Comparison of ENCODE assay signal across 20 mouse cellular contexts in genomic region chr8:122618660-122619378, GRCm38 (mm10). TPM values are rescaled to one million over a fixed set of nuclear protein-coding genes. Genes with fewer than 3 reads are reported as not detected.
DNase-seq lines count a peak whose midpoint lies in the region; ATAC-seq lines count a peak whose summit lies in the region.
"Had no signal": no experiment of that assay in that cellular context is flagged by ENCODE, and none has a peak within 500 bp of the region (broad histone marks: within the 10 kb centered on the region; RNA-seq: fewer than 3 reads in every experiment).

No protein-coding gene starts in this region.

- H3K27ac ChIP-seq in neural tube, embryonic 13.5 days (replicated peaks), result no peak overlapping the region
- H3K27ac ChIP-seq in neural tube, embryonic 15.5 days (replicated peaks), result no peak overlapping the region
- peak overlapping the region; percentile 71 for H3K27ac ChIP-seq in embryonic facial prominence, embryonic 10.5 days (replicated peaks)
- peak overlapping the region; percentile 86 for H3K27ac ChIP-seq in liver, embryonic 12.5 days
- H3K27ac ChIP-seq: heart, embryonic 15.5 days; hindbrain, embryonic 14.5 days; intestine, embryonic 15.5 days; lung, embryonic 15.5 days; macrophage; midbrain, embryonic 15.5 days had no signal

- no peak for DNase-seq in embryonic facial prominence, embryonic 10.5 days (ENCODE audit: low spot score)
- DNase-seq in spleen, postnatal 36 days (ENCODE audit: low spot score in 2 of 2), result peak; percentile 28 to 56
- DNase-seq in layer of hippocampus, postnatal 36 days, result no peak
- no peak for DNase-seq in right cerebral cortex, adult 18-20 months

- 0 out of 2 replicates have a peak overlapping the region, but pooled peaks have one; percentile 13 for H3K9ac ChIP-seq in neural tube, embryonic 13.5 days
- no peak overlapping the region for H3K9ac ChIP-seq in neural tube, embryonic 15.5 days (replicated peaks)
- peak overlapping the region; percentile 56 for H3K9ac ChIP-seq in liver, embryonic 12.5 days
- H3K9ac ChIP-seq: forebrain, postnatal 0 days; heart, embryonic 15.5 days; hindbrain, embryonic 14.5 days; intestine, embryonic 15.5 days; kidney, embryonic 15.5 days; lung, embryonic 15.5 days; midbrain, embryonic 15.5 days had no signal

- no peak overlapping the region for H3K4me2 ChIP-seq in neural tube, embryonic 13.5 days
- H3K4me2 ChIP-seq in neural tube, embryonic 15.5 days, result no peak overlapping the region
- H3K4me2 ChIP-seq in liver, embryonic 12.5 days, result peak overlapping the region; percentile 50
- H3K4me2 ChIP-seq: heart, embryonic 15.5 days; hindbrain, embryonic 14.5 days; kidney, embryonic 15.5 days; lung, embryonic 15.5 days; midbrain, embryonic 15.5 days had no signal

- peaks cover 24% of the 10 kb centered on the region for H3K4me1 ChIP-seq in neural tube, embryonic 13.5 days (replicated peaks)
- peaks cover 8% of the 10 kb centered on the region for H3K4me1 ChIP-seq in neural tube, embryonic 15.5 days
- H3K4me1 ChIP-seq in embryonic facial prominence, embryonic 10.5 days, result peaks cover 60% of the 10 kb centered on the region
- H3K4me1 ChIP-seq in liver, embryonic 12.5 days, result peaks cover 28% of the 10 kb centered on the region

- H3K27me3 ChIP-seq in neural tube, embryonic 13.5 days, result no peaks in the 10 kb centered on the region
- H3K27me3 ChIP-seq in neural tube, embryonic 15.5 days (replicated peaks), result no peaks in the 10 kb centered on the region
- H3K27me3 ChIP-seq in embryonic facial prominence, embryonic 10.5 days (replicated peaks; ENCODE audit: low read depth, poor library complexity, severe bottlenecking), result 0 out of 2 replicates have a peak, but pooled peaks cover 4% of the 10 kb centered on the region
- peaks cover 14% of the 10 kb centered on the region for H3K27me3 ChIP-seq in liver, embryonic 12.5 days (replicated peaks)
- H3K27me3 ChIP-seq: heart, embryonic 15.5 days; intestine, embryonic 15.5 days; kidney, embryonic 15.5 days; lung, embryonic 15.5 days; midbrain, embryonic 15.5 days had no signal

- H3K4me3 ChIP-seq in neural tube, embryonic 13.5 days, result no peak overlapping the region
- no peak overlapping the region for H3K4me3 ChIP-seq in neural tube, embryonic 15.5 days (replicated peaks)
- no peak overlapping the region for H3K4me3 ChIP-seq in embryonic facial prominence, embryonic 10.5 days
- no peak overlapping the region for H3K4me3 ChIP-seq in liver, embryonic 12.5 days
- H3K4me3 ChIP-seq: heart, embryonic 15.5 days; intestine, embryonic 15.5 days; kidney, embryonic 15.5 days; lung, embryonic 15.5 days; midbrain, embryonic 15.5 days had no signal

- ATAC-seq in neural tube, embryonic 13.5 days (ENCODE audit: low read depth), result no peak
- no peak for ATAC-seq in neural tube, embryonic 15.5 days (ENCODE audit: low FRiP score)
- peak; percentile 95 for ATAC-seq in liver, embryonic 12.5 days

- peaks cover 6% of the 10 kb centered on the region; the same call in 1 of the 2 replicates for H3K36me3 ChIP-seq in neural tube, embryonic 13.5 days
- peaks cover 6% of the 10 kb centered on the region; the same call in 1 of the 2 replicates for H3K36me3 ChIP-seq in neural tube, embryonic 15.5 days
- H3K36me3 ChIP-seq in embryonic facial prominence, embryonic 10.5 days (replicated peaks), result peaks cover 12% of the 10 kb centered on the region
- peaks cover 15% of the 10 kb centered on the region; the same call in 1 of the 2 replicates for H3K36me3 ChIP-seq in liver, embryonic 12.5 days
- H3K36me3 ChIP-seq: intestine, embryonic 15.5 days; midbrain, embryonic 15.5 days had no signal

- 79% methylated on average over 6 of the region's 6 CpGs for WGBS in neural tube, embryonic 13.5 days
- 84% methylated on average over 6 of the region's 6 CpGs for WGBS in neural tube, embryonic 15.5 days
- WGBS in embryonic facial prominence, embryonic 10.5 days, result 74% methylated on average over 6 of the region's 6 CpGs
- WGBS in liver, embryonic 12.5 days (ENCODE audit: insufficient replicate concordance), result 24% methylated on average over 6 of the region's 6 CpGs

- no peaks in the 10 kb centered on the region for H3K9me3 ChIP-seq in neural tube, embryonic 13.5 days
- H3K9me3 ChIP-seq in neural tube, embryonic 15.5 days (replicated peaks), result no peaks in the 10 kb centered on the region
- H3K9me3 ChIP-seq in embryonic facial prominence, embryonic 10.5 days, result no peaks in the 10 kb centered on the region
- no peaks in the 10 kb centered on the region for H3K9me3 ChIP-seq in liver, embryonic 12.5 days (replicated peaks)
- H3K9me3 ChIP-seq: heart, embryonic 15.5 days; intestine, embryonic 15.5 days; kidney, embryonic 15.5 days; lung, embryonic 15.5 days; midbrain, embryonic 15.5 days had no signal

RNA-seq across cellular contexts. Expression of gene Pabpn1l, which starts 3.7 kb away (rescaled TPM):
- polyA plus RNA-seq in neural tube, embryonic 13.5 days (2015; fragmentation: Nextera tagmentation; extraction: Ambion mirVana), result not detected in 2 replicates
- 0.14 TPM in 1 of 2 replicates, not detected in the other for polyA plus RNA-seq in neural tube, embryonic 15.5 days (2015; fragmentation: Nextera tagmentation; extraction: Ambion mirVana)
- polyA plus RNA-seq in embryonic facial prominence, embryonic 10.5 days (2016; fragmentation: Nextera tagmentation; extraction: Ambion mirVana), result 0.30 TPM in 1 of 2 replicates, not detected in the other
- polyA plus RNA-seq in liver, embryonic 12.5 days (2016; fragmentation: Nextera tagmentation; extraction: Ambion mirVana), result not detected in 2 replicates
- under 1 TPM in 1 of 2 experiments, not detected in 1; 0.35 TPM for total RNA-seq in layer of hippocampus, postnatal 36 days (2021)
- total RNA-seq: adrenal gland, postnatal 36 days; forebrain, postnatal 0 days; left cerebral cortex, postnatal 4 days had no signal
- polyA plus RNA-seq: C2C12; forebrain, postnatal 0 days; heart, embryonic 15.5 days; hindbrain, embryonic 14.5 days; intestine, embryonic 15.5 days; lung, embryonic 15.5 days; macrophage; midbrain, embryonic 15.5 days; testis, adult 2 months; urinary bladder, adult 2 months had no signal

RNA-seq across cellular contexts. Expression of gene Trappc2l, which starts 7.4 kb away (rescaled TPM):
- polyA plus RNA-seq in neural tube, embryonic 13.5 days (2015; fragmentation: Nextera tagmentation; extraction: Ambion mirVana), result 84.7 and 101 TPM in 2 replicates
- 103 and 113 TPM in 2 replicates for polyA plus RNA-seq in neural tube, embryonic 15.5 days (2015; fragmentation: Nextera tagmentation; extraction: Ambion mirVana)
- 49.6 and 54.9 TPM in 2 replicates for polyA plus RNA-seq in embryonic facial prominence, embryonic 10.5 days (2016; fragmentation: Nextera tagmentation; extraction: Ambion mirVana)
- 27.2 and 30.0 TPM in 2 replicates for polyA plus RNA-seq in liver, embryonic 12.5 days (2016; fragmentation: Nextera tagmentation; extraction: Ambion mirVana)
- 10 to 100 TPM; 79.1 to 87.3 TPM for total RNA-seq in layer of hippocampus, postnatal 36 days (2021)

RNA-seq across cellular contexts. Expression of gene Galns, which starts 7.6 kb away (rescaled TPM):
- polyA plus RNA-seq in neural tube, embryonic 13.5 days (2015; fragmentation: Nextera tagmentation; extraction: Ambion mirVana), result 5.5 and 6.5 TPM in 2 replicates
- 6.7 and 9.5 TPM in 2 replicates for polyA plus RNA-seq in neural tube, embryonic 15.5 days (2015; fragmentation: Nextera tagmentation; extraction: Ambion mirVana)
- polyA plus RNA-seq in embryonic facial prominence, embryonic 10.5 days (2016; fragmentation: Nextera tagmentation; extraction: Ambion mirVana), result 4.6 and 5.2 TPM in 2 replicates
- polyA plus RNA-seq in liver, embryonic 12.5 days (2016; fragmentation: Nextera tagmentation; extraction: Ambion mirVana), result 4.6 TPM in 2 replicates
- total RNA-seq in layer of hippocampus, postnatal 36 days (2021), result 10 to 100 TPM in 1 of 2 experiments, 1 to 10 TPM in 1; 9.5 to 11.4 TPM

RNA-seq across cellular contexts. Expression of gene Aprt, which starts 42.1 kb away (rescaled TPM):
- polyA plus RNA-seq in neural tube, embryonic 13.5 days (2015; fragmentation: Nextera tagmentation; extraction: Ambion mirVana), result 133 and 161 TPM in 2 replicates
- 189 and 207 TPM in 2 replicates for polyA plus RNA-seq in neural tube, embryonic 15.5 days (2015; fragmentation: Nextera tagmentation; extraction: Ambion mirVana)
- polyA plus RNA-seq in embryonic facial prominence, embryonic 10.5 days (2016; fragmentation: Nextera tagmentation; extraction: Ambion mirVana), result 296 and 300 TPM in 2 replicates
- 226 and 253 TPM in 2 replicates for polyA plus RNA-seq in liver, embryonic 12.5 days (2016; fragmentation: Nextera tagmentation; extraction: Ambion mirVana)
- 10 to 100 TPM; 61.5 to 65.4 TPM for total RNA-seq in layer of hippocampus, postnatal 36 days (2021)

RNA-seq across cellular contexts. Expression of gene Cdt1, which starts 51.0 kb away (rescaled TPM):
- 7.3 and 9.2 TPM in 2 replicates for polyA plus RNA-seq in neural tube, embryonic 13.5 days (2015; fragmentation: Nextera tagmentation; extraction: Ambion mirVana)
- polyA plus RNA-seq in neural tube, embryonic 15.5 days (2015; fragmentation: Nextera tagmentation; extraction: Ambion mirVana), result 6.8 and 15.4 TPM in 2 replicates
- 70.0 and 76.4 TPM in 2 replicates for polyA plus RNA-seq in embryonic facial prominence, embryonic 10.5 days (2016; fragmentation: Nextera tagmentation; extraction: Ambion mirVana)
- polyA plus RNA-seq in liver, embryonic 12.5 days (2016; fragmentation: Nextera tagmentation; extraction: Ambion mirVana), result 65.7 and 66.8 TPM in 2 replicates
- total RNA-seq in layer of hippocampus, postnatal 36 days (2021), result 1 to 10 TPM; 1.4 to 1.9 TPM

Comparison
In these comparisons a context has a peak if more than half of its experiments do, and no peak if none do; other contexts are left out.
1. H3K27ac ChIP-seq: peak in embryonic facial prominence, embryonic 10.5 days (single experiment) and liver, embryonic 12.5 days (single experiment); none in neural tube, embryonic 13.5 days (single experiment) and neural tube, embryonic 15.5 days (single experiment).
2. DNase-seq: peak in spleen, postnatal 36 days (2 of 2); none in embryonic facial prominence, embryonic 10.5 days (single experiment), layer of hippocampus, postnatal 36 days (0 of 2) and right cerebral cortex, adult 18-20 months (single experiment).